Mouse (Mus musculus) heart, embryonic 16.5 days (tissue): ENCODE measurements around the gene Tmem81. TPM values are rescaled to one million over a fixed set of nuclear protein-coding genes. Genes with fewer than 3 reads are reported as not detected.

ENCODE experiments used
- ATAC-seq: fragments of 200-750 bp; cut with Nextera tagmentation; replicated peaks from 2 replicates; pipeline ENCODE4 v1.8.0; 2017; ENCODE audit warnings: moderate number of reproducible peaks; ENCODE audit not compliant: insufficient read depth, low FRiP score; ENCODE audit errors: extremely low read depth
- H3K27ac ChIP-seq: fragments of 300-500 bp; sonication (generic); 2 replicates; pipeline ENCODE4 v1.5.1; 2014; ENCODE audit warnings: mild to moderate bottlenecking, low read length, control low read depth, moderate library complexity
- H3K27me3 ChIP-seq: fragments of 300-500 bp; sonication (generic); 2 replicates; pipeline ENCODE4 v1.6.1; 2014; ENCODE audit warnings: low read length, mixed read lengths; ENCODE audit not compliant: control insufficient read depth, insufficient read depth
- H3K36me3 ChIP-seq: fragments of 300-500 bp; sonication (generic); 2 replicates; pipeline ENCODE4 v1.6.1; 2014; ENCODE audit not compliant: control insufficient read depth, insufficient read depth
- H3K4me1 ChIP-seq: fragments of 300-500 bp; sonication (generic); 2 replicates; pipeline ENCODE4 v1.6.1; 2014; ENCODE audit warnings: low read length, mixed read lengths; ENCODE audit not compliant: control insufficient read depth, insufficient read depth
- H3K4me2 ChIP-seq: fragments of 300-500 bp; sonication (generic); 2 replicates; pipeline ENCODE4 v1.6.1; 2014; ENCODE audit warnings: low read depth, mild to moderate bottlenecking, control low read depth, low read length
- H3K4me3 ChIP-seq: fragments of 300-500 bp; sonication (generic); 2 replicates; pipeline ENCODE4 v1.5.1; 2014; ENCODE audit warnings: mild to moderate bottlenecking, control low read depth, low read length
- H3K9ac ChIP-seq: fragments of 300-500 bp; sonication (generic); 2 replicates; pipeline ENCODE4 v1.6.1; 2014; ENCODE audit warnings: low read length, control low read depth
- H3K9me3 ChIP-seq: fragments of 300-500 bp; sonication (generic); replicated peaks from 2 replicates; pipeline ENCODE4 v1.6.1; 2016; ENCODE audit warnings: low read length; ENCODE audit not compliant: control insufficient read depth
- WGBS: fragments of 180-500 bp; shearing (Covaris S2); extraction: QIAGEN DNeasy Blood & Tissue Kit; methylation state at CpG from one replicate; pipeline ENCODE4 v1.1.7; 2014; 5-methylcytosine and 5-hydroxymethylcytosine counted together
- polyA plus RNA-seq: library from polyadenylated mRNA; unstranded; fragments of >200 nt; fragmentation: Nextera tagmentation; extraction: Ambion mirVana; gene quantifications from 2 replicates; pipeline ENCODE4 v1.2.1, GENCODE M21; 2015

Gene Tmem81
- polyA plus RNA-seq, 1 experiment from 2014 or later, result 0.80 TPM

DNA sequence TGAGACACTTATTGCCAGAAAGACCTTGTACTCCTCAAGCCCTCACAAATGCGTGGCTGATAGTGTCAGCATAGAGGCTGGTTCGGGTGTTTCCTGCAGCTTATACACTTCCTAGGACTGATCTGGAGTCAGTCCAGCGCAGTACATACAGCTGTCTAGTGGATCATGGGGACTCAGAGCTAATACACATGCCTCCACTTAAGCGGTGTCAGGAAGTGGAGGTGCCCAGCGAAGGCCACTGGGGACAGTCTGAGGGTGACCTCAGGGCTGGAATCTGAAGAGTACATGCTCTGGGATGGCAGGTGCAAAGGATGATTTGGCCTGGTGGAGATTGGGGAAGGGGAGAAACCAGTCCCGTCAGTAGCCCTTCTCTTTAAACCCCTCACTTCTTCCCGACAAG is 34.7 kb downstream of the Tmem81 start:
- H3K4me3 ChIP-seq, result no peak overlapping the region
- ATAC-seq, result no peak
- no peaks in the 10 kb centered on the region for H3K9me3 ChIP-seq
- no peak overlapping the region for H3K27ac ChIP-seq
- H3K9ac ChIP-seq, result no peak overlapping the region
- H3K4me2 ChIP-seq, result no peak overlapping the region
- no peaks in the 10 kb centered on the region for H3K4me1 ChIP-seq
- no peaks in the 10 kb centered on the region for H3K36me3 ChIP-seq
- 37% methylated on average over 7 of the region's 7 CpGs for WGBS
- peaks cover 76% of the 10 kb centered on the region for H3K27me3 ChIP-seq

DNA sequence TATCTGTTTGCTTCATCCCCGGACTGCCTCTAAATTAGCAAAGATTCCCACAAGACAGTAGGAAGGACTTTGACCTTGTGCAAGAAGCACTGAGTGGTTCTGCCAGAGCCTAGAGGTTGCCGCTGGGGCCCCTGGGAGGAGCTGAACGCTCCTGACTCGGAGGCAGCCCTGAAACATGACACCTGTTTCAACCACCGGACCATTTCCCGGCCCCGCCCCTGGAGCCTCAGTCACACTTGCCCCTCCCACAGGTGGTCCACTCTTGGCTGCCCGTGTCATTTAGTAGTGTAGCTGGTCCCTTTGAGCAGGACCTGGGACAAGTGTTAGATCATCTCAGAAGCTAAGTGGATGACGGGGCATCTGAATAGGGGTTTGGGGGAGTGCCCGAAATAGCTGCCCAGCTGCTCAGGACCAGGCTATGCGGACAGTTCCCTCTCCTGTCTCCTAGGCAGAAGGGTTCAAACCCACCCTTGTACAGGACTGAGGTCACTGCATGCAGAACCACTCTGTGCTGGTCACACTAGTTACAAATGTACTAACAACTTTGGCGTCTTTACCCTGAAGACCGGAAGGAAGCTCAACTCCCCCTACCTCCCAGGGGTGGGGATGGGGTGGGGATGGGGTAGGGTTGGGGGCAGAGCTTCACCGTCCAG is 35.3 kb downstream of the Tmem81 start:
- no peak overlapping the region for H3K4me2 ChIP-seq
- H3K9ac ChIP-seq, result no peak overlapping the region
- 4% methylated on average over 14 of the region's 14 CpGs for WGBS
- no peaks in the 10 kb centered on the region for H3K36me3 ChIP-seq
- H3K27ac ChIP-seq, result no peak overlapping the region
- H3K4me3 ChIP-seq, result no peak overlapping the region
- no peaks in the 10 kb centered on the region for H3K9me3 ChIP-seq
- no peaks in the 10 kb centered on the region for H3K4me1 ChIP-seq
- peak; percentile 28; the same call in 1 of the 2 replicates for ATAC-seq
- H3K27me3 ChIP-seq, result peaks cover 72% of the 10 kb centered on the region

DNA sequence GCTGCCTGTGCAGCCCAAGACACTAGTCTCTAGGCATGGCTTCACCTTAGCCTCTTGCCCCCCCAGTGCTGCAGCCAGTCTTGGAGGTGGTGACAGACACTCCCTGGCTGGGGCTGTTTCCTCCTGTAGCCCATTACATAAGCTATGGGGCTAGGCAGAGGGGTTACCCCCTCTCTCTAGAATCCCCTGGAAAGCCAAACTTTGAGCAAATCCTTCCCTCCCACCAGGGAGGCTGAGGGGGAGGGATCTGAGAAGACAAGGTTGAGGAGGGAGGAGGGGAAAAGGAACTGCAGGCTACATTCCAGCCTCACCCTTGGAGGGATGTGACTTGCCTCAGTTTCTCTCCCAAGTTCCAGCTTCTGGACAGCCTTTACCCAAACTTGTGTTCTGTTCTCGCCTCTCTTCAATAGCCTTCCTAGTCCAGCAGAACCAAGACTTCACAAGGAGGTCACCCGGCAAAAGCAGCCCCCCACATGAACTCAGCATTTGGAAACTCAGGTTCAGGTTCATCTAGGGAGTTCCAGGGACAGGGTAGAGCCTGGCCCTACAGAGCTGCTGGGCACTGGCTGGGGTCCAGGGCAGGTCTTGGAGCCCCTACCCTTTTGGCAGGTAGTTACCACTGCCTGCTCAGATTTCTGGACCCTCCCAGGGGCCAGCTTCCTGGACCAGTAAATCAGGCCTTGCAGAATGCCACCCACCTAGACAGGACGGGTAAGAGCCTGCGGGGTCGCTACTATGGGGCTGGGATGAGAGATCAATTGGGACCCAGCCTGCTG is 36.0 kb downstream of the Tmem81 start:
- H3K36me3 ChIP-seq, result no peaks in the 10 kb centered on the region
- no peak overlapping the region for H3K27ac ChIP-seq
- 16% methylated on average over 5 of the region's 5 CpGs for WGBS
- H3K4me3 ChIP-seq, result no peak overlapping the region
- peaks cover 72% of the 10 kb centered on the region for H3K27me3 ChIP-seq
- H3K9me3 ChIP-seq, result no peaks in the 10 kb centered on the region
- no peaks in the 10 kb centered on the region for H3K4me1 ChIP-seq
- no peak overlapping the region for H3K4me2 ChIP-seq
- no peak for ATAC-seq
- H3K9ac ChIP-seq, result no peak overlapping the region

DNA sequence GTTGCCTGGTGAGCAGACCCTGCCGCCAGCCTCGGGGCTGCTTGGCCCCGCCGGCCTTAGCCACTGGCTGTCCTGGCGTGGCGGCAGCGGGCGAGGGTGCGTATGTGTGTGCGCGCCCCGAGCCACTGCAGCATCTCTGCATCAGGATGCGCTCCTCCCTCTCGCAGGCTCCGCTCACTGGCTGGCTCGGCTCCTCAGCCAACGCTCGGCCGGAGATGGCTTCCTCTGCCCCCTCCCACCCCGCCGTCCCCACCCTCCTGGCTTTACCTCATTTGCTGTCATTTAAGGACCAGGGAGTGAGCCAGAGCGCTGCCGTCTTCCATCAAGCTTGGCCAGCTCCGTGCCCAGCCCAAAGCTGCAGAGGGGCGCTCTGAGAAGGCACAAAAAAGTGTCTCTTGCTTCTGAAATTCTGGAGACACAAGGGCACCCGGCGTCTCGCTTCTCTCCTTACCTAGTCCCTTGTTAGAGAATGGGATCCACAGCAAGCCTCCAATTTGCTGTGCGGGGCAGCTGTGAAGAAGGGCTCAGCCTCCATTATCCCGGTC is 36.8 kb downstream of the Tmem81 start, which contains the start of gene Cntn2:
Gene Cntn2, minus strand, starts transcription at position 495 of the 545 bp plus-strand sequence.
- Histone ChIP-seq H3K9me3 (no peaks in the 10 kb centered on the region), H3K9ac (no peak within 1 kb of the TSS), H3K4me2 (peak within 1 kb of the TSS; percentile 33; the same call in 1 of the 2 replicates), H3K36me3 (no peaks in the 10 kb centered on the region), H3K4me1 (no peaks in the 10 kb centered on the region), H3K27me3 (peaks cover 75% of the 10 kb centered on the region), H3K4me3 (no peak within 1 kb of the TSS), H3K27ac (no peak within 1 kb of the TSS)
- WGBS, result 4% methylated on average over 30 of the region's 30 CpGs
- no peak for ATAC-seq

DNA sequence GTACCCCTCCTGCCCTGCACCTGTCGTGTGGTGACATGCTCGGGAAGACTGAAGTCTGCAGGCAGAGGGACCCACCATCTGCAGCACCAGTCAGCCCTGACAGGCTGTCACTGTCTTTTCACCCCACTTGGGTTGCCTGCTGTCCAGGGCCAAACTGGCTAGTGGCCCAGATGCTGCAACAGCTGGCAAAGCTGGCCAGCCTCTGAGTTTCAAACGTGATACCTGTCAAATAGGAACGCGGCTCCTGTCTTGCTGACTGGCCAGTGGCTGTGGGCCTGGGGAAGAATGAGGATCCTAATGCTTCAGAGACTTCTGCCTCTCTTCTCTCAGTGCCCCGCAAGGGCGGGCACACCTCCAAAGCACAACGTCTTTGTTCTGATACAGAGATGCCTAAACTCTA is 37.8 kb downstream of the Tmem81 start:
- H3K27me3 ChIP-seq, result peaks cover 69% of the 10 kb centered on the region
- no peak for ATAC-seq

DNA sequence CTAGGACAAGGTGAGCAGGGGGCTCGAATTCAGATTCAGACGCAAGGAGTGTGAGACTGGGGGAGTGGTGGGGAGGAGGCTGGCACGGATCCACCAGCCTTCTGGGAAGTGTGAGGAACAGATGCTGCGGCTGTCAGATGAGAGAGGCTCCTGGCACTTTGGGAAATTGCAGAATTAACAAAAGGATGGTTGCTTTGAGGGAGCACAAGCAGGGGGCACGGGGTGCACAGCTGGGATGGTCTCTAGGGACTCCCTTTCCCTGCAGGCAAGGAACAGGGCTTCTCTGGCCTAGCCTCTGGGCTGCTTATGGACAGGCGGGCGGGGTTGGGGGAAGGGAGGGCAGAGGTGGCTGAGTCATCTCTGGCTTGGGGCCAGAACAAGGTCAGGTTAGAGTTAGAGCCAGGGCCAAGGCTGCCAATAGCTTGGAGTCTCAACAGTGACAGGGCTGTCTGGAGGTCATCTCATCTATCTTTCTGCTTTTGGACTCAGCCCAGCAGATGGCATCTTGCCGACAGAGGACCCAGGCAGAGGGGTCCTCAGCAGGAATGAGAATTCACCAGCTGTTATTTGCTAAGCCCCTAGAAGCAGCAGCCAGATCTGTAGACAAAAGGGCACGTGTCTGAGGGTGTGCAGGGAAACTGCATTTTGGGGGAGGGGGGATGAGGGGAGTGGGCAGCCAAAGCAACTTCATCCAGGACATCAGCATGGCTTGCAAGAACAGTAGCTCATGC is 52.0 kb downstream of the Tmem81 start:
- peak; percentile 79 for ATAC-seq
- Histone ChIP-seq H3K4me2 (0 out of 2 replicates have a peak overlapping the region, but pooled peaks have one; percentile 10), H3K27me3 (peaks cover 9% of the 10 kb centered on the region), H3K4me3 (no peak overlapping the region), H3K27ac (no peak overlapping the region), H3K36me3 (no peaks in the 10 kb centered on the region), H3K4me1 (peaks cover 14% of the 10 kb centered on the region), H3K9me3 (no peaks in the 10 kb centered on the region), H3K9ac (no peak overlapping the region)
- 15% methylated on average over 9 of the region's 9 CpGs for WGBS

More for the DNA sequence above, 37.8 kb downstream of the Tmem81 start:
- no peak overlapping the region for H3K4me2 ChIP-seq
- H3K9ac ChIP-seq, result no peak overlapping the region
- H3K4me1 ChIP-seq, result no peaks in the 10 kb centered on the region
- H3K36me3 ChIP-seq, result no peaks in the 10 kb centered on the region
- H3K27ac ChIP-seq, result no peak overlapping the region
- no peaks in the 10 kb centered on the region for H3K9me3 ChIP-seq
- WGBS, result 66% methylated on average over 8 of the region's 8 CpGs
- no peak overlapping the region for H3K4me3 ChIP-seq

Other genes with a start within 250 kb of the Tmem81 start
- gene Klhdc8a, start 207.6 kb upstream of the Tmem81 start, polyA plus RNA-seq, result 0.49 and 0.62 TPM in 2 replicates
- gene Nuak2, start 190.1 kb upstream of the Tmem81 start, polyA plus RNA-seq, result 3.4 and 4.3 TPM in 2 replicates
- gene Tmcc2, start 114.9 kb upstream of the Tmem81 start, polyA plus RNA-seq, result 10.6 and 11.1 TPM in 2 replicates
- gene Dstyk, start 88.7 kb upstream of the Tmem81 start, polyA plus RNA-seq, result 9.1 and 10.5 TPM in 2 replicates
- 31.2 and 32.2 TPM in 2 replicates for gene Rbbp5, start 28.9 kb upstream of the Tmem81 start, polyA plus RNA-seq
- gene Cntn2, start 37.0 kb downstream of the Tmem81 start, polyA plus RNA-seq, result 0.09 TPM in 2 replicates
- gene Nfasc, start 235.6 kb downstream of the Tmem81 start, polyA plus RNA-seq, result 0.32 and 0.38 TPM in 2 replicates